Mouse (Mus musculus): ENCODE measurements at regions not wholly inside any gene's neighbourhood (a gene's known extent, or its start where the extent isn't known, plus 50 kb on each side); places are given as distances from the start of the nearest gene placed in this dataset.

DNA sequence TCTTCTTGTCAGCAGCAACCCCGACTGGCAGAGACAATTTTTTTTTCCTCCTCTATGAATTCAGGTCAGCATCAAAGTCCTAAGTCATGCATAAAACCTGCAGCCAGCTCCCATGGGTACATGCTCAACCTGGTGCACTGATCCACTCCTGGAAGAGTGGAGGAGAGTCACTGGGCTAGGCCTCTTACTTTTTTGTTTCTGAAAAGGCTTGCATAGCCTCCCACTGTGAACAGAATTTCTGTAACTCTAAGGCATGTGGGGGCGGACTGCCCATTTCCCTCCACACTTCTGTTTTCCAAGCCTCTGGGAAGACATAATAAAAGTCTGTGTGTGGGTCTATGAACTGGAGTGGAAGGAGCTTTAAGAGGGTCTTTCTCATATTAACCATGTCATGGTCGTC is 218.8 kb downstream of the Gpat3 start:
- no peak for TF ChIP-seq CTCF (IDR thresholded peaks at IDR 0.05; ENCODE audit: borderline replicate concordance, control insufficient read depth, extremely low read depth, insufficient read depth, low read length, poor library complexity)
- TF ChIP-seq POLR2A (IDR thresholded peaks at IDR 0.05; ENCODE audit: control insufficient read depth, extremely low read depth, insufficient read depth, low read length, poor library complexity): no peak
- Histone ChIP-seq H3K27ac (ENCODE audit: control insufficient read depth, insufficient read depth, low read length) (no peak overlapping the region), H3K36me3 (ENCODE audit: control insufficient read depth, insufficient read depth, low read length) (no peaks in the 10 kb centered on the region), H3K4me3 (ENCODE audit: control insufficient read depth, insufficient read depth, low read length) (no peak overlapping the region), H3K4me1 (replicated peaks; ENCODE audit: control insufficient read depth, insufficient read depth, low read length) (no peaks in the 10 kb centered on the region), H3K27me3 (ENCODE audit: control insufficient read depth, insufficient read depth, low read length) (no peaks in the 10 kb centered on the region)
- no peak for DNase-seq
- 91% methylated on average over 3 of the region's 3 CpGs for WGBS

DNA sequence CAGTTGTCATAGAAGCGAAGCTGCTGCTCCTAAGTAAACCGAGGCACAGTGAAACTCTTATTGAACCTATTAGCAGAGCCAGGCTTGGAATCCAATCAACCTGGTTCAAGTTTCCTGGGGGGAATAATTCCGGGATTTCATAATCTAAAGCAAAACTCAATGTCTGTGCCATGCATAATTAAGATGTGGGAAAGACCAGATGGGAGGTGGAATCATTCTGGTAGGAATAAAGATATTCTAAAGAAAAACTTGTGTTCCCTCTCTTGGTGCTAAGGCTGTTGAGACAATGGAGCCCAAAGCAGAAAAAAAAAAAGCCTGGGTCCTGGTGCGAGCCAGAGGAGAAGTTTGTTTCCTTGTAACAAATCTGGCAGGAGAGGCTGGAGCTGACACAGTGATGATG is 217.7 kb downstream of the Gpat3 start:
- WGBS: 91% methylated on average over 4 of the region's 4 CpGs
- H3K27ac ChIP-seq (ENCODE audit: control insufficient read depth, insufficient read depth, low read length): no peak overlapping the region
- no peaks in the 10 kb centered on the region for H3K36me3 ChIP-seq (ENCODE audit: control insufficient read depth, insufficient read depth, low read length)
- no peaks in the 10 kb centered on the region for H3K27me3 ChIP-seq (ENCODE audit: control insufficient read depth, insufficient read depth, low read length)
- no peak overlapping the region for H3K4me3 ChIP-seq (ENCODE audit: control insufficient read depth, insufficient read depth, low read length)
- no peaks in the 10 kb centered on the region for H3K4me1 ChIP-seq (replicated peaks; ENCODE audit: control insufficient read depth, insufficient read depth, low read length)
- no peak for TF ChIP-seq CTCF (IDR thresholded peaks at IDR 0.05; ENCODE audit: borderline replicate concordance, control insufficient read depth, extremely low read depth, insufficient read depth, low read length, poor library complexity)
- no peak for TF ChIP-seq POLR2A (IDR thresholded peaks at IDR 0.05; ENCODE audit: control insufficient read depth, extremely low read depth, insufficient read depth, low read length, poor library complexity)
- DNase-seq: no peak

DNA sequence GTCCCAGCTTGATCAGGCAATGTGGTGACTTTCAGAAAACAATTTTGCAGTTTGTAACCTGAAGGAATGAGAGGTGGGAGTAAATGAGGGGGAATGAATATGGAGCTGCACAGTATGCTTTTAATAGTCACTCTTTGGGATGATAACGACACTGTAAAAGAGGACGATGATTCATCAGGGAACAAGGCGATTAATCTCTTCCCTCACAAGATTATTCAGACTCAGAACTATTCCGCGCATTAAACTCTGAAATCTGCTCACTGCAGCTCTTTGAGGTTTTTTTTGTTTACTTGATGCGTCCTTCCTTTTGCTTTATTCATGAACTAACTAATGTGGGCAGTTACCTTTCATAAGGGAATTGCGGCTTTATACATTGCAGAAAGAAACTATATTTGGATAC is 206.1 kb downstream of the Gpat3 start:
- WGBS: 93% methylated on average over 7 of the region's 7 CpGs
- TF ChIP-seq POLR2A (IDR thresholded peaks at IDR 0.05; ENCODE audit: control insufficient read depth, extremely low read depth, insufficient read depth, low read length, poor library complexity) (no peak), CTCF (IDR thresholded peaks at IDR 0.05; ENCODE audit: borderline replicate concordance, control insufficient read depth, extremely low read depth, insufficient read depth, low read length, poor library complexity) (no peak)

DNA sequence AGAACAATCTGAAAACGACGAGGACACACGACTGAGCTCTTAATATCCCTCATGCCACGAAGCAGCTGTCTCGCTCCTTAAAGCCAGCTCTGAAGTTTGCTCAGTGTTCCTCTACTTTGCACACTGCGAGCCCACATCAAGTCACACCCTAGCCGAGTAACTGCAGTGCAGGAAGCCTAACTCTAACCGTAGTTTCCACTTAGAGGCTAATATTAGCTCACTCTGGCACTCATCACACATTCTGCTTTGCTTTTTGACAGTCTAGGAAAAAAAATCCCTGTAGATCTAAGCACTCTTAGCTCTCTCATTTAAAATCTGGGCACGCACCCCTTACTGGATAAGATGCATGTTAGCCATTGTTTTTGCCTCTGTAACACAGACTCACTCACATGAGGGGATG is 195.0 kb downstream of the Gpat3 start:
- TF ChIP-seq POLR2A (IDR thresholded peaks at IDR 0.05; ENCODE audit: control insufficient read depth, extremely low read depth, insufficient read depth, low read length, poor library complexity) (no peak), CTCF (IDR thresholded peaks at IDR 0.05; ENCODE audit: borderline replicate concordance, control insufficient read depth, extremely low read depth, insufficient read depth, low read length, poor library complexity) (no peak)
- Histone ChIP-seq H3K36me3 (ENCODE audit: control insufficient read depth, insufficient read depth, low read length) (no peaks in the 10 kb centered on the region), H3K27ac (ENCODE audit: control insufficient read depth, insufficient read depth, low read length) (no peak overlapping the region), H3K27me3 (ENCODE audit: control insufficient read depth, insufficient read depth, low read length) (no peaks in the 10 kb centered on the region), H3K4me3 (ENCODE audit: control insufficient read depth, insufficient read depth, low read length) (no peak overlapping the region), H3K4me1 (replicated peaks; ENCODE audit: control insufficient read depth, insufficient read depth, low read length) (no peaks in the 10 kb centered on the region)
- 56% methylated on average over 9 of the region's 9 CpGs for WGBS
- no peak for DNase-seq

More for the DNA sequence above, 206.1 kb downstream of the Gpat3 start:
- Histone ChIP-seq H3K27ac (ENCODE audit: control insufficient read depth, insufficient read depth, low read length) (no peak overlapping the region), H3K4me3 (ENCODE audit: control insufficient read depth, insufficient read depth, low read length) (no peak overlapping the region), H3K36me3 (ENCODE audit: control insufficient read depth, insufficient read depth, low read length) (no peaks in the 10 kb centered on the region), H3K4me1 (replicated peaks; ENCODE audit: control insufficient read depth, insufficient read depth, low read length) (no peaks in the 10 kb centered on the region), H3K27me3 (ENCODE audit: control insufficient read depth, insufficient read depth, low read length) (no peaks in the 10 kb centered on the region)
- DNase-seq: no peak

DNA sequence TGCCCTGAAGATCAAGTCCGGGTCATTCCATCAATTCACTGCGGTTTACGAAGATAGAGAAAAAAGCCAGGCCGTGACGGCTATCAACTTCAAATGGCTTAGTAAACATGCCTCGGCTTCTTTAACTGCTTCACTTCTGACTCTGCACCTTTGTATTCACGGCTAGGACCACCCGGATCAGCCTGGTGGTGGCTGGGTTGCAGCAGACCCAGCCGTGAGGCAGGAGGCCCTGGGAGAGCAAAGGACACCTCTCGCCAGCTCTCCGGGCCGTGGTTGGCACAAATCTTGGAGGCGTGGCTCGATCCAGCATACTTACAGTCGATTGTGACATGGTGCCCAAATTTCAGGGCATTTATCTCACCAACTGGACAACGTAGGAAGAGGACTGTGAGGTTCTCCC is 187.5 kb downstream of the Gpat3 start:
- Histone ChIP-seq H3K27ac (ENCODE audit: control insufficient read depth, insufficient read depth, low read length) (no peak overlapping the region), H3K36me3 (ENCODE audit: control insufficient read depth, insufficient read depth, low read length) (no peaks in the 10 kb centered on the region), H3K4me3 (ENCODE audit: control insufficient read depth, insufficient read depth, low read length) (no peak overlapping the region), H3K27me3 (ENCODE audit: control insufficient read depth, insufficient read depth, low read length) (no peaks in the 10 kb centered on the region), H3K4me1 (replicated peaks; ENCODE audit: control insufficient read depth, insufficient read depth, low read length) (no peaks in the 10 kb centered on the region)
- TF ChIP-seq POLR2A (IDR thresholded peaks at IDR 0.05; ENCODE audit: control insufficient read depth, extremely low read depth, insufficient read depth, low read length, poor library complexity) (no peak), CTCF (IDR thresholded peaks at IDR 0.05; ENCODE audit: borderline replicate concordance, control insufficient read depth, extremely low read depth, insufficient read depth, low read length, poor library complexity) (no peak)
- DNase-seq: no peak
- 86% methylated on average over 16 of the region's 16 CpGs for WGBS

DNA sequence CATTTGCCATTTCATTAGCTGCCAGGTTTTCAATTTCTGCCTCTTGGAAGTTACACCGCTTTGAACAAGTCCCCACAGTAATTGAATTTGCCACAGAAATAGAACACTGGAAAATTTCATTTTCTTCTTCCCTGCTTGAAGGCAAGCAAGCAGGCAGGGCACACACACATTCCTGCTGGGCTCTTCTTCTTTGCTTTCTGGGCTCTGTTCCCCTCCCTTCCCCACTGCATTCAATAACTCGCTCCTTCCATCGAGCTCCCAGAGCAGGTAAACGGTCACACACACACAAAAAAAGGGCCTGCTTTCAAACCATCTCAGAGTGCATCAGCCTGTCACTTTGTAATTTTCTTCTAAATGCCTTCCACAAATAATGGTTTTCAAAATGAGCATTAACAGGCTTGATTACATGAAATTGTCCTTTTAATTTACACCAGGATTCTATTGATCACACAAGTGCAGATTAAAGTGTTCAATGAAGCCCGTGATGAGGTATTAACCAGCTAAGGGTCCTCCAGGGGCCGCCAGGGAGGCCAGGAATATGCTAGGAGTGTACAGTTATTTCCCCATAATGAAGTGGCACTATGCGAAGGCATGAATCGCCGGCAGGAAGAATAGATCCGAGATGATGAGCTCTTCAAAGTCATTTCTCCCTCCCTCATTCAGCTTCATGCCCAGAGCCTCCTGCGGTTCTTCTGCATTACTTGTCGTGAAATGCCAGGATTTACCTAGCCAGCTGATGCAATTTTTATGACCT is 186.8 kb downstream of the Gpat3 start:
- 87% methylated on average over 12 of the region's 12 CpGs for WGBS
- no peak for TF ChIP-seq POLR2A (IDR thresholded peaks at IDR 0.05; ENCODE audit: control insufficient read depth, extremely low read depth, insufficient read depth, low read length, poor library complexity)
- TF ChIP-seq CTCF (IDR thresholded peaks at IDR 0.05; ENCODE audit: borderline replicate concordance, control insufficient read depth, extremely low read depth, insufficient read depth, low read length, poor library complexity): no peak
- Histone ChIP-seq H3K4me1 (replicated peaks; ENCODE audit: control insufficient read depth, insufficient read depth, low read length) (no peaks in the 10 kb centered on the region), H3K27ac (ENCODE audit: control insufficient read depth, insufficient read depth, low read length) (no peak overlapping the region), H3K4me3 (ENCODE audit: control insufficient read depth, insufficient read depth, low read length) (no peak overlapping the region), H3K36me3 (ENCODE audit: control insufficient read depth, insufficient read depth, low read length) (no peaks in the 10 kb centered on the region), H3K27me3 (ENCODE audit: control insufficient read depth, insufficient read depth, low read length) (no peaks in the 10 kb centered on the region)
- DNase-seq: no peak

DNA sequence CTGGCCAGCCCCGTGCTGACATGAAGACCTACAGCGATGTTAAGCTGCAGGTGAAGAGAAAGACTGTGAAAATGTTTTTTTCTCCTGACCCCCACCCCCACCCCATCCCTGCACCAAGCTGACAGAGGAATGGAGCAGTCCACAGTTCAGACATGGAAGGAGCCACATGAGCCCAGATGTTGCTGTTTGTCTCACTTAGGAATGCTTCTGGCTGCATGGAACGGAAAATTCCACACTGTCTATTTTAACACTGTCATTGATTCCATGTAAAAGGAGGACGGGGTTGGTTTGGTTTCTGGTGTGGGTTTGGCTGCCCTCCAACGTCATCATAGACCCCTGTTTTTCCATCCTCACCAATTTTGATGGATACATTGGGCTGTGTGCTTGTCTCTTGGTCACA is 179.3 kb downstream of the Gpat3 start:
- Histone ChIP-seq H3K36me3 (ENCODE audit: control insufficient read depth, insufficient read depth, low read length) (no peaks in the 10 kb centered on the region), H3K4me3 (ENCODE audit: control insufficient read depth, insufficient read depth, low read length) (no peak overlapping the region), H3K27me3 (ENCODE audit: control insufficient read depth, insufficient read depth, low read length) (no peaks in the 10 kb centered on the region), H3K4me1 (replicated peaks; ENCODE audit: control insufficient read depth, insufficient read depth, low read length) (no peaks in the 10 kb centered on the region), H3K27ac (ENCODE audit: control insufficient read depth, insufficient read depth, low read length) (no peak overlapping the region)
- WGBS: 85% methylated on average over 5 of the region's 5 CpGs
- no peak for TF ChIP-seq POLR2A (IDR thresholded peaks at IDR 0.05; ENCODE audit: control insufficient read depth, extremely low read depth, insufficient read depth, low read length, poor library complexity)
- no peak for TF ChIP-seq CTCF (IDR thresholded peaks at IDR 0.05; ENCODE audit: borderline replicate concordance, control insufficient read depth, extremely low read depth, insufficient read depth, low read length, poor library complexity)
- no peak for DNase-seq
